Mouse (Mus musculus): Measurements from ENCODE around the gene Sox8. TPM values are rescaled to one million over a fixed set of nuclear protein-coding genes. Genes with fewer than 3 reads are reported as not detected.

The Sox8 gene
- polyA plus RNA-seq, 1 experiment from 2014 or later = 7.1 TPM

GRCm38 (mm10) chr17:25530357-25531022, 40.0 kb downstream of the Sox8 start:
- H3K36me3 ChIP-seq (ENCODE audit: control insufficient read depth, insufficient read depth, low read length) = no peaks in the 10 kb centered on the region
- H3K9ac ChIP-seq (ENCODE audit: low read depth, low read length) = no peak overlapping the region
- no peaks in the 10 kb centered on the region for H3K9me3 ChIP-seq (ENCODE audit: control insufficient read depth, low read length)
- DNase-seq (ENCODE audit: low spot score) (no peak), ATAC-seq (ENCODE audit: low FRiP score) (no peak)
- WGBS = 73% methylated on average over 8 of the region's 8 CpGs
- no peaks in the 10 kb centered on the region for H3K27me3 ChIP-seq (ENCODE audit: control insufficient read depth, insufficient read depth, low read length)
- H3K27ac ChIP-seq (ENCODE audit: low read depth, low read length) = no peak overlapping the region
- no peak overlapping the region for H3K4me2 ChIP-seq (replicated peaks; ENCODE audit: low read depth, low read length)
- H3K4me3 ChIP-seq (ENCODE audit: low read depth, low read length) = no peak overlapping the region
- no peaks in the 10 kb centered on the region for H3K4me1 ChIP-seq (replicated peaks; ENCODE audit: control insufficient read depth, insufficient read depth, low read length)

DNA sequence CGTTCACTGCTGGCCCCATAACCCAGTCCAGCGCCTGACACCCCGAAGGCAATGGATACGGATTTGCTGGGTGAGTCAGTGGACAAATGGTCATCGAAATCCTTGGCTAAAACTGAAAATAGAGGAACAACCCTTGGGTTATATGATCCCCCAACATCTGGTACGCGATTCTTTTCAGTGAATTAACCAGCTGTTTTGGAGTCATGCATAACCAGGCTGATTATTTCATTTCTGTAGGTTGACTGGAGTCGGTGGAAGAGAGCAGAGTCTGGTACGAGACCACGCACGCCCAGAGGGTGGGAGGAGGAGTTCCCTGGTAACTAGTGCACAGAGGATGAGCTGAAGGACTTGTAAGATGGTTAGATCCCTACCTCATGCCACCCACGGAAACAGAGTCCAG, 48.4 kb downstream of the Sox8 start:
- Histone ChIP-seq H3K4me2 (replicated peaks; ENCODE audit: low read depth, low read length) (no peak overlapping the region), H3K27ac (ENCODE audit: low read depth, low read length) (no peak overlapping the region), H3K9me3 (ENCODE audit: control insufficient read depth, low read length) (no peaks in the 10 kb centered on the region), H3K27me3 (ENCODE audit: control insufficient read depth, insufficient read depth, low read length) (no peaks in the 10 kb centered on the region), H3K36me3 (ENCODE audit: control insufficient read depth, insufficient read depth, low read length) (no peaks in the 10 kb centered on the region), H3K4me1 (replicated peaks; ENCODE audit: control insufficient read depth, insufficient read depth, low read length) (no peaks in the 10 kb centered on the region), H3K4me3 (ENCODE audit: low read depth, low read length) (no peak overlapping the region), H3K9ac (ENCODE audit: low read depth, low read length) (no peak overlapping the region)
- 87% methylated on average over 12 of the region's 12 CpGs for WGBS
- DNase-seq (ENCODE audit: low spot score) (no peak), ATAC-seq (ENCODE audit: low FRiP score) (no peak)

GRCm38 (mm10) chr17:25520492-25520891, 50.0 kb downstream of the Sox8 start:
- no peaks in the 10 kb centered on the region for H3K27me3 ChIP-seq (ENCODE audit: control insufficient read depth, insufficient read depth, low read length)
- no peak overlapping the region for H3K27ac ChIP-seq (ENCODE audit: low read depth, low read length)
- no peak overlapping the region for H3K4me2 ChIP-seq (replicated peaks; ENCODE audit: low read depth, low read length)
- no peaks in the 10 kb centered on the region for H3K9me3 ChIP-seq (ENCODE audit: control insufficient read depth, low read length)
- no peaks in the 10 kb centered on the region for H3K4me1 ChIP-seq (replicated peaks; ENCODE audit: control insufficient read depth, insufficient read depth, low read length)
- no peak overlapping the region for H3K9ac ChIP-seq (ENCODE audit: low read depth, low read length)
- DNase-seq (ENCODE audit: low spot score) (no peak), ATAC-seq (ENCODE audit: low FRiP score) (no peak)
- no peaks in the 10 kb centered on the region for H3K36me3 ChIP-seq (ENCODE audit: control insufficient read depth, insufficient read depth, low read length)
- no peak overlapping the region for H3K4me3 ChIP-seq (ENCODE audit: low read depth, low read length)
- WGBS = 61% methylated on average over 9 of the region's 9 CpGs

DNA sequence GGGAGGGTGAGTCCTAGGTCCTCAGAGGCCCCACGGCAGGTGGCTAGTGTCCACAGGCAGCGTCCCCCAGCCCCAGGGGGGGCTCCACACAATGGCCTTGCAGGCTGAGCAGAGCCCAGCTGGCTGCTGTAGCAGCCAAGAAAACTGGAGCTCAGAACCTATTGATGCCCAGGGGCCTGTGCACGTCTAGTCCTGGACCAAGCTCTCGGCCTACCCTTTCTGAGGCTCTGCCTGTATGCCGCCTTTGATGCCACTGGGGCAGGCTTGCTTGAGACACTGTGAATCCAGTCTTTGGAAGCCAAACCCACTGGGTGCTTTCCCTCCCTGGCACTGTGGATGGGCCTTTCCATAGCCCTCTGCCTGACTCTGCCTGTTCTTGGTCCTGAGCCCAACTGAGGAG, 51.0 kb downstream of the Sox8 start:
- Histone ChIP-seq H3K4me3 (ENCODE audit: low read depth, low read length) (no peak overlapping the region), H3K4me1 (replicated peaks; ENCODE audit: control insufficient read depth, insufficient read depth, low read length) (no peaks in the 10 kb centered on the region), H3K27me3 (ENCODE audit: control insufficient read depth, insufficient read depth, low read length) (no peaks in the 10 kb centered on the region), H3K36me3 (ENCODE audit: control insufficient read depth, insufficient read depth, low read length) (no peaks in the 10 kb centered on the region), H3K4me2 (replicated peaks; ENCODE audit: low read depth, low read length) (no peak overlapping the region), H3K9ac (ENCODE audit: low read depth, low read length) (no peak overlapping the region), H3K27ac (ENCODE audit: low read depth, low read length) (no peak overlapping the region), H3K9me3 (ENCODE audit: control insufficient read depth, low read length) (no peaks in the 10 kb centered on the region)
- DNase-seq (ENCODE audit: low spot score) (no peak), ATAC-seq (ENCODE audit: low FRiP score) (no peak)
- WGBS = 67% methylated on average over 5 of the region's 5 CpGs

DNA sequence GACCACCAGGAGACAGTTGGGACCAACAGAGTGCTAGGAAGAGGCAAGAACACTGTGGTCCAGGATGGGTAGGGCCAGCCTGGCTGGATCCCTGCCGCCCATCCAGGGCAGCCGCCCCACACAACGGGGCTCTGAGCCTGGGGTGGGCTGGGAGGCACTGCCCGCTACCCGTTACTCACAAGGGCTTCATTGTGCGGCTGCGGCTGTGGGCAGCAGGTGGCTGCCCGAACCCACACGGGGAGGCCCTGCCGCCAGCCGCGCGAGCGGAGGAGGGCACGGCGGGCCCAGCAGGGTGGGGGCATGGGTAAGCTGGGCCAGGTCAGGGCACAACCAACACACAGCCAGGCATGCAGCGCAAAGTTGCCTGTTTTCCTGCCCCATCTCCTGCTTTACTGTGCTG, 52.3 kb downstream of the Sox8 start:
- WGBS = 81% methylated on average over 17 of the region's 17 CpGs
- Histone ChIP-seq H3K4me1 (replicated peaks; ENCODE audit: control insufficient read depth, insufficient read depth, low read length) (no peaks in the 10 kb centered on the region), H3K27me3 (ENCODE audit: control insufficient read depth, insufficient read depth, low read length) (no peaks in the 10 kb centered on the region), H3K4me2 (replicated peaks; ENCODE audit: low read depth, low read length) (no peak overlapping the region), H3K9ac (ENCODE audit: low read depth, low read length) (no peak overlapping the region), H3K9me3 (ENCODE audit: control insufficient read depth, low read length) (no peaks in the 10 kb centered on the region), H3K27ac (ENCODE audit: low read depth, low read length) (no peak overlapping the region), H3K36me3 (ENCODE audit: control insufficient read depth, insufficient read depth, low read length) (no peaks in the 10 kb centered on the region), H3K4me3 (ENCODE audit: low read depth, low read length) (no peak overlapping the region)
- ATAC-seq (ENCODE audit: low FRiP score) (no peak), DNase-seq (ENCODE audit: low spot score) (no peak)

DNA sequence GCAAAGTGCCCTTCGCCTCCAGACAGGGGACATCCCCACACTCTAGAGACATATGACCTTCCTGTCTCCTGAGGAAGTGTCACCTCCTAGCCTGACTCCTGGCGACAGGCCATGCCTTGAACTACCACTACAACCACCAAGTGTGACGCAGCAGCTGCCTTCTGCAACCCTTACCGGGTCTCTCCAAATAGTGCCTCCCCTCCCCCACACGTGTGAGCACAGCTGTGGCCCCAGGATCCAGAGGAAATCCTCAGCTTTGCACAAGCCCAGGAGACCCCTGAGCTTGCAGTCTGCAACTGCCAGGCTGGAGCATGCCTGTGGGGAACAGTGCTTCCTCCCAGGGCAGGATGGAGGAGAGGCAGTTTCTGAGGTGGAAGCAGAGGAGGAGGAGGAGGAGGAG, 54.2 kb downstream of the Sox8 start:
- H3K27ac ChIP-seq (ENCODE audit: low read depth, low read length) = no peak overlapping the region
- H3K9ac ChIP-seq (ENCODE audit: low read depth, low read length) = no peak overlapping the region
- H3K4me2 ChIP-seq (replicated peaks; ENCODE audit: low read depth, low read length) = no peak overlapping the region
- ATAC-seq (ENCODE audit: low FRiP score) = no peak
- no peaks in the 10 kb centered on the region for H3K36me3 ChIP-seq (ENCODE audit: control insufficient read depth, insufficient read depth, low read length)
- no peaks in the 10 kb centered on the region for H3K4me1 ChIP-seq (replicated peaks; ENCODE audit: control insufficient read depth, insufficient read depth, low read length)
- H3K4me3 ChIP-seq (ENCODE audit: low read depth, low read length) = no peak overlapping the region
- H3K9me3 ChIP-seq (ENCODE audit: control insufficient read depth, low read length) = no peaks in the 10 kb centered on the region
- H3K27me3 ChIP-seq (ENCODE audit: control insufficient read depth, insufficient read depth, low read length) = no peaks in the 10 kb centered on the region
- DNase-seq (ENCODE audit: low spot score) = no peak
- 42% methylated on average over 5 of the region's 5 CpGs for WGBS

Other genes starting within 250 kb of the Sox8 start
- not detected in 2 replicates for gene Tpsab1, start 225.1 kb downstream of the Sox8 start, polyA plus RNA-seq (2014; fragmentation: Nextera tagmentation; extraction: Ambion mirVana)
- not detected in 2 replicates for gene Tpsb2, start 204.4 kb downstream of the Sox8 start, polyA plus RNA-seq (2014; fragmentation: Nextera tagmentation; extraction: Ambion mirVana)
- 0.69 TPM in 1 of 2 replicates, not detected in the other for gene Tpsg1, start 201.4 kb downstream of the Sox8 start, polyA plus RNA-seq (2014; fragmentation: Nextera tagmentation; extraction: Ambion mirVana)
- 5.9 and 6.5 TPM in 2 replicates for gene Cacna1h, start 136.9 kb downstream of the Sox8 start, polyA plus RNA-seq (2014; fragmentation: Nextera tagmentation; extraction: Ambion mirVana)
- gene Tekt4, start 116.1 kb downstream of the Sox8 start, polyA plus RNA-seq (2014; fragmentation: Nextera tagmentation; extraction: Ambion mirVana) = 1.3 and 1.8 TPM in 2 replicates
- gene Sstr5, start 73.4 kb downstream of the Sox8 start, polyA plus RNA-seq (2014; fragmentation: Nextera tagmentation; extraction: Ambion mirVana) = 0.07 and 0.12 TPM in 2 replicates
- gene Lmf1, start 8.4 kb upstream of the Sox8 start, polyA plus RNA-seq (2014; fragmentation: Nextera tagmentation; extraction: Ambion mirVana) = 23.1 and 26.9 TPM in 2 replicates
- 1.8 and 2.5 TPM in 2 replicates for gene Gng13, start 146.5 kb upstream of the Sox8 start, polyA plus RNA-seq (2014; fragmentation: Nextera tagmentation; extraction: Ambion mirVana)
- gene Chtf18, start 156.7 kb upstream of the Sox8 start, polyA plus RNA-seq (2014; fragmentation: Nextera tagmentation; extraction: Ambion mirVana) = 11.9 and 14.4 TPM in 2 replicates
- gene Rpusd1, start 157.0 kb upstream of the Sox8 start, polyA plus RNA-seq (2014; fragmentation: Nextera tagmentation; extraction: Ambion mirVana) = 17.2 and 18.0 TPM in 2 replicates
- not detected in 2 replicates for gene Mslnl, start 165.4 kb upstream of the Sox8 start, polyA plus RNA-seq (2014; fragmentation: Nextera tagmentation; extraction: Ambion mirVana)
- gene Msln, start 183.7 kb upstream of the Sox8 start, polyA plus RNA-seq (2014; fragmentation: Nextera tagmentation; extraction: Ambion mirVana) = 0.25 TPM in 1 of 2 replicates, not detected in the other
- 19.9 and 23.2 TPM in 2 replicates for gene Narfl, start 203.1 kb upstream of the Sox8 start, polyA plus RNA-seq (2014; fragmentation: Nextera tagmentation; extraction: Ambion mirVana)
- gene Haghl, start 215.0 kb upstream of the Sox8 start, polyA plus RNA-seq (2014; fragmentation: Nextera tagmentation; extraction: Ambion mirVana) = 63.6 and 70.3 TPM in 2 replicates
- 0.42 TPM in 1 of 2 replicates, not detected in the other for gene Ccdc78, start 215.9 kb upstream of the Sox8 start, polyA plus RNA-seq (2014; fragmentation: Nextera tagmentation; extraction: Ambion mirVana)
- 64.8 and 70.9 TPM in 2 replicates for gene Fam173a, start 222.2 kb upstream of the Sox8 start, polyA plus RNA-seq (2014; fragmentation: Nextera tagmentation; extraction: Ambion mirVana)
- gene AC134908.4, start 225.0 kb upstream of the Sox8 start, polyA plus RNA-seq (2014; fragmentation: Nextera tagmentation; extraction: Ambion mirVana) = 0.56 TPM in 1 of 2 replicates, not detected in the other
- 16.9 and 24.1 TPM in 2 replicates for gene Metrn, start 226.4 kb upstream of the Sox8 start, polyA plus RNA-seq (2014; fragmentation: Nextera tagmentation; extraction: Ambion mirVana)
- 12.2 and 15.0 TPM in 2 replicates for gene Fbxl16, start 238.4 kb upstream of the Sox8 start, polyA plus RNA-seq (2014; fragmentation: Nextera tagmentation; extraction: Ambion mirVana)